Mouse (Mus musculus) limb, embryonic 13.5 days (tissue): ENCODE measurements around the gene Dhx40. TPM values are rescaled to one million over a fixed set of nuclear protein-coding genes. Genes with fewer than 3 reads are reported as not detected.
A peak's percentile ranks its signal among the peaks of the same experiment; 100 is the strongest.

ENCODE experiments used
- ATAC-seq: fragments of 200-750 bp; cut with Nextera tagmentation; 2 replicates; pipeline ENCODE4 v1.8.0; 2017; ENCODE audit warnings: low read depth, moderate number of reproducible peaks, moderate TSS enrichment; ENCODE audit not compliant: low FRiP score
- H3K27ac ChIP-seq: fragments of 300-500 bp; sonication (generic); 2 replicates; pipeline ENCODE4 v1.5.1; 2015; ENCODE audit warnings: inconsistent platforms, mild to moderate bottlenecking, moderate library complexity
- H3K27me3 ChIP-seq: fragments of 300-500 bp; sonication (generic); 2 replicates; pipeline ENCODE4 v1.6.1; 2015; ENCODE audit warnings: mild to moderate bottlenecking, inconsistent platforms
- H3K36me3 ChIP-seq: fragments of 300-500 bp; sonication (generic); 2 replicates; pipeline ENCODE4 v1.6.1; 2015; ENCODE audit warnings: inconsistent platforms, mild to moderate bottlenecking, moderate library complexity
- H3K4me1 ChIP-seq: fragments of 300-500 bp; sonication (generic); 2 replicates; pipeline ENCODE4 v1.6.1; 2015; ENCODE audit warnings: inconsistent platforms
- H3K4me2 ChIP-seq: fragments of 300-500 bp; sonication (generic); replicated peaks from 2 replicates; pipeline ENCODE4 v1.6.1; 2015; ENCODE audit warnings: inconsistent platforms, mild to moderate bottlenecking, moderate library complexity
- H3K4me3 ChIP-seq: fragments of 300-500 bp; sonication (generic); 2 replicates; pipeline ENCODE4 v1.5.1; 2015; ENCODE audit warnings: moderate library complexity, mild to moderate bottlenecking, inconsistent platforms
- H3K9ac ChIP-seq: fragments of 300-500 bp; sonication (generic); 2 replicates; pipeline ENCODE4 v1.6.1; 2015; ENCODE audit warnings: mild to moderate bottlenecking, inconsistent platforms
- H3K9me3 ChIP-seq: fragments of 300-500 bp; sonication (generic); 2 replicates; pipeline ENCODE4 v1.6.1; 2016; ENCODE audit warnings: inconsistent platforms
- WGBS: fragments of 180-500 bp; shearing (Covaris S2); methylation state at CpG from one replicate; pipeline ENCODE4 v1.1.7; 2015; 5-methylcytosine and 5-hydroxymethylcytosine counted together
- polyA plus RNA-seq: library from polyadenylated mRNA; unstranded; fragments of >200 nt; fragmentation: Nextera tagmentation; extraction: Ambion mirVana; gene quantifications from 2 replicates; pipeline ENCODE4 v1.2.1, GENCODE M21; 2015

The Dhx40 gene
- polyA plus RNA-seq, result 30.0 and 30.2 TPM in 2 replicates

DNA sequence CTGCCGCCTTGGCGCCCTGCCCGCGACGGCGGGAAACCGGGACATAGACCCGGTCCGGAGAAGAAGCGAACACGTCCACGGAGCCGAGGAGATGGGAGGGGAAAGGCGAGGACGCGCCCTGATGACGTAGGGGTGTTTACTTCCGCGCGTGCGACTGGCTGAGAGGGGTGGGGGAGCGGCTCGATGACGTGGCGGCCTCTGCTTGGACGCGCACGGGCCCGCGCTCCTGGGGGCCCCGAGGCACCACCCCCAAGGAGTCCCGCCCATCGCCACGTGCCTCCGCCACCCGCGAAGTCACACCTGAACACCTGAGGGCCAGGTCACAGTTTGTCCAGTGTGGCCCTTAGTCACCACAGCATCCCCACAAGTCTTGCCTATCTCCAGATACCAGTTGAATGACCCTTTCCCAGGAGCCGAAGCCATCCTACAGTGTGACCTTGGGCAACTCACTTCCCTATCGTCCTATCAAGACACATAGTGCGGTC, at the start of gene Dhx40:
TSS of gene Dhx40 (minus strand) at position 242 of the 485 bp plus-strand sequence.
- Histone ChIP-seq H3K4me1 (no peaks in the 10 kb centered on the region; the same call in 1 of the 2 replicates), H3K4me2 (peak within 1 kb of the TSS; percentile 69), H3K9me3 (no peaks in the 10 kb centered on the region), H3K4me3 (peak within 1 kb of the TSS; percentile 95), H3K27me3 (no peaks in the 10 kb centered on the region), H3K27ac (peak within 1 kb of the TSS; percentile 82), H3K36me3 (peaks cover 17% of the 10 kb centered on the region), H3K9ac (peak within 1 kb of the TSS; percentile 76)
- WGBS, result 6% methylated on average over 40 of the region's 40 CpGs
- peak; percentile 96 for ATAC-seq

DNA sequence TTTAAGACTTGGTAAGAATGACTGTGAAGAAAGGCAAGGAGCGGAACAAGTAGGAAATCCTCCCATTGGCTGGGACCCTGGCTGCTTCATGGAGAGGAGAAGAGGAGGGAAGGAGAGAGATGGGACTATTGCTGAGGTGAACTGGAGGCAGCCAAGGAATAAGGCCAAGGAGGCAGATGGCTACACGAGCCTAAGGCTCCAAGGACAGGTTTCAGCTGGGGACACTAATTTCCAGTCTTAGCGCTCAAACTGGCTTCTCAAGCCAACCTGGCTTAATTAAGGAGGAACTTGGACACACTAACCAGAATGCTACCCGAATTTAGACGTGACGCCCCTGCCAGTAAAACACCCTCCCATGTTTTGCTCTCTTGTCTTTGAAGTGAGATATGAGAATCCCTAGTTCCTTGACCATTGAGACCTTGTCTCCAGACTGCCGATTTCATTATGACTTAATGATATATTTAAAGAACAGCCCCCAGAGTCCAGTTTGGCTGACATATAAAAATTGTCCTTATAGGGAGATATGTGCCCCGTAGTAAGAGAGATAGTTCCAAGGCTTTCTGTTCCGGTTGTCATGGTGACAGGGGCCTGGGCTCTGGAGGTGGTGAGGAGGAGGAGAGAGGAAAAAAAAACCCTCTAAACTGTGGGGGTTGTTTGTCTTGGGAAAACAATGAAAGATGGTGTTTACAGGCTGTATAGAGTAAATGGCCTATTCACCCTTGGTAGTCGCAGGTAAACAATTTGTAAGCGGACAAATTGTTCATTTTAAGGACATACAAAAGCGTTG, 48.3 kb upstream of the Dhx40 start:
- H3K27ac ChIP-seq, result no peak overlapping the region
- no peak for ATAC-seq
- H3K9me3 ChIP-seq, result no peaks in the 10 kb centered on the region
- H3K4me1 ChIP-seq, result peaks cover 18% of the 10 kb centered on the region
- 81% methylated on average over 12 of the region's 12 CpGs for WGBS
- no peak overlapping the region for H3K9ac ChIP-seq
- H3K27me3 ChIP-seq, result no peaks in the 10 kb centered on the region
- no peak overlapping the region for H3K4me2 ChIP-seq
- no peak overlapping the region for H3K4me3 ChIP-seq
- no peaks in the 10 kb centered on the region for H3K36me3 ChIP-seq

DNA sequence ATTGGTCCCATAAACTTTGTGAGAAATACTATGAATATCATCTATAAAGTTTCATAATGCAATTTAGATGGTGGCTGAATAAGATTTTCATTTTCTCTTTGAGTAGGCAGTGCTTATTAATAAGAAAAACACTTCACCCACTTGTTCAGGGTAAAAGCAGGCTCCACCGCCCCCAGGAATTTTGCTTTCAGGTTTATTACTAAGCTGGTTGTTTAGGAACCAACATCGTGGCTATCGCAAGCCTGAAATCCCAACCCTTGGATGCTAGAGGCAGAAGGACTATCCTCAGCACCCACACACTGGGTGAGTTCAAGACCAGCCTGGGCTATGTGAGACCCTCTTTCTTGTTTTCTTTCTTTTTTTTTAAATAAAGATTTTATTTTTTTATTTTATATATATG, 45.5 kb upstream of the Dhx40 start:
- H3K27ac ChIP-seq, result no peak overlapping the region
- H3K4me1 ChIP-seq, result peaks cover 18% of the 10 kb centered on the region
- no peak overlapping the region for H3K9ac ChIP-seq
- no peaks in the 10 kb centered on the region for H3K36me3 ChIP-seq
- no peaks in the 10 kb centered on the region for H3K27me3 ChIP-seq
- 35% methylated on average over 3 of the region's 3 CpGs for WGBS
- no peaks in the 10 kb centered on the region for H3K9me3 ChIP-seq
- H3K4me2 ChIP-seq, result peak overlapping the region; percentile 14; the same call in 1 of the 2 replicates
- no peak overlapping the region for H3K4me3 ChIP-seq
- ATAC-seq, result no peak

DNA sequence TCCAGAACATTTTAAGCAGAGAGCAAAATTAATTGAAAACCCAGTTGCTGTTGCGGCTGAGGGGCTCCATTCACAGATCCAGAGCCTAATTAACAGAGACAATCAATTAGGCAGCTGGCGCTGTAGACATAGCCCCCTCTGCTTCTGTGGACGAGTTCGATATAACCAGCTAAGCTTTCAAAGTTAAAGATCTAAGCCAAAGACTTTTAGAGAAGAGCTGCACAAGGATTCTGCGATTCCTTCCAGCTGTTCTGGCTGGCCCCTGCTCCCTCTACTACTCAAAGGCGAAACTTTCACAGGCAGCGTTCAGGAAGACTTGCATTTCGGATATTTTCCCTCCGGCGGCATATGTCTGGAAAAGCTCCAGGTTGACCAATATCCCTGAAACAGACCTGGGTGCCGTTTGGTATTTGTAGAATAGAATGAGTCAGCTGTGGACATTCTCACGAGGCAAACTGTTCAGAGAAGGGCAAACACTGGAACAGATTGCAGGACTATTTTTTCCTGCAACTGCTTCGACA, 45.0 kb upstream of the Dhx40 start:
- WGBS, result 22% methylated on average over 13 of the region's 13 CpGs
- Histone ChIP-seq H3K9ac (no peak overlapping the region), H3K4me2 (peak overlapping the region; percentile 51), H3K27ac (peak overlapping the region; percentile 56; the same call in 1 of the 2 replicates), H3K27me3 (no peaks in the 10 kb centered on the region), H3K36me3 (no peaks in the 10 kb centered on the region), H3K4me1 (peaks cover 18% of the 10 kb centered on the region), H3K4me3 (peak overlapping the region; percentile 1; the same call in 1 of the 2 replicates), H3K9me3 (no peaks in the 10 kb centered on the region)
- ATAC-seq, result no peak

DNA sequence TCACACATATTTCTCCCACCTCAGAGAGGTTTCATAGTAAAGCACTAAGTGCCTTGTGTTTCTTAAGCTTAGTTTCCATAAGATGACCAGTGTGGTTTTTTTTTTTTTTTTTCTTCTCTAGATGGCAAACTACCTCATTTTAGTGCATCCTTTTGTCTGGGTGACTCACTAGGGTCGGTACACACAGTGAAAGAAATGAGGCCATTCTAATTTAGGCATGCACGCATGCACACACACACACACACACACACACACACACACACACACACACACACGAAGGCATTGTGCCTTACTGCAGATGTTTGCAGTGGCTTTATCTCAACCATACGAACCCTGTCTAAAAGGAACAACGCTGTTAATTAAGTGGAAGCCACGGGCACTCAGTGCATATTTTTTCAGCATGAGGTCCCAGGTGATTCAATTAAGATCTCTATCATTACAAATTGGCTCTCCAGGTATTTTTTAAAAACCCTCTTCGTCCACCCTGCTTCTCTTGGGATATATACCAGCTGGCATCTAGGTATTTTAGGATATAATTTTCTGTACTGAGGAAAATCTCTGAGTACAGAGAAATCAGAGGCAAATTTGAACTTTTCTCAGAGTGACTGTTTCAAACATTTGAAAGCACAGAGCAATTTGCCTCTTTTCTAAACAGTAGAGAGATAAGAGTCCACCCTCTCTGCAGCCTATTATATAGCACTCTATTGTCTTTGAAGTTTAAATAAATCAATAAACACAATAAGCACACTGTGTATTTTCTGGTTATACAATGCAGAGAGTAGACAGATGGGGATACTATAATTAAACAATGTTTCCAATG, 44.4 kb upstream of the Dhx40 start:
- Histone ChIP-seq H3K4me2 (peak overlapping the region; percentile 51), H3K4me3 (no peak overlapping the region), H3K27me3 (no peaks in the 10 kb centered on the region), H3K4me1 (peaks cover 18% of the 10 kb centered on the region), H3K9me3 (no peaks in the 10 kb centered on the region), H3K27ac (no peak overlapping the region; the same call in 1 of the 2 replicates), H3K9ac (no peak overlapping the region), H3K36me3 (no peaks in the 10 kb centered on the region)
- no peak for ATAC-seq
- WGBS, result 32% methylated on average over 7 of the region's 7 CpGs

DNA sequence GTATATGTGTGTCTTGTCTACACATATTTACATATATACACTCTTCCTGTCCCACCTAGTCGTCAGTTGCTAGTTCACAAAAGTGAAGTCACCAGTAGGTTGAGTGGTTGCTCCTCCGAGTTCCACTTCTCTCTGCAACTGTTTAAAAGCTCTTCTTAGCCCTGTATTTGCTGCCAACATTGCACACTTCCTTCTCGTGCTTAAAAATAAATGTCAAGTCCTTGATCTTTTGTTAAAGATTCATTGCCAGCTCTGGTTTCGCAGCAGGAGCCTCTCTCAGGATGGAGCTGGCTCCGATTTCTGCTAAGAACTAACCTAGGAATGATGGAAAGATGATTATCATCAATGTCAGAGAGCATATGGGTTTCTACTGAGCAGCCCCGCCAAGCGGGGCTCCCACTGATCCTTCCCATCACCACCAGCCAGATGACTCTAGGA, 43.7 kb upstream of the Dhx40 start:
- WGBS, result 50% methylated on average over 7 of the region's 7 CpGs
- Histone ChIP-seq H3K4me3 (no peak overlapping the region), H3K27me3 (no peaks in the 10 kb centered on the region), H3K9ac (no peak overlapping the region), H3K9me3 (no peaks in the 10 kb centered on the region), H3K4me1 (peaks cover 18% of the 10 kb centered on the region), H3K4me2 (no peak overlapping the region), H3K27ac (no peak overlapping the region), H3K36me3 (no peaks in the 10 kb centered on the region)
- ATAC-seq, result no peak

DNA sequence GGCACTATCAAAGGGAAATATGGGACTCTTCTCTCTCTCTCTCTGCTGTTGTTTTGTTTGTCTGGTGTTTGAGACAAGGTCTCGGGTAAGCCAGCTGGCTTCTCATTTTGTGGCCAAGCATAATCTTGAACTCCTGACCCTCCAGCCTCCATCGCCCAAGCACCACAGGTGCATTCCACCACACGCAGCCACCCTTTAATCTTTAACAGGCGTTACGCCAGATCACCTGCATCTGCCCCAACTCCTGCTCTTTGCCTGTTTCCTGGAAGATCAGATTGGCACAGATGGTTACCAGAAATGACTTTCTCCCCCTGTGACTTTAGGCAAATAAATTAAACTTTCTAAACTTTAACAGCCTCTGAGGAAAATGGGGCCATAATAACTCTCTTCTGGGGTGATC, 36.3 kb upstream of the Dhx40 start:
- Histone ChIP-seq H3K36me3 (no peaks in the 10 kb centered on the region), H3K4me2 (no peak overlapping the region), H3K9me3 (no peaks in the 10 kb centered on the region), H3K27ac (no peak overlapping the region), H3K9ac (no peak overlapping the region), H3K4me1 (peaks cover 12% of the 10 kb centered on the region), H3K4me3 (no peak overlapping the region), H3K27me3 (no peaks in the 10 kb centered on the region)
- 44% methylated on average over 5 of the region's 5 CpGs for WGBS
- no peak for ATAC-seq

DNA sequence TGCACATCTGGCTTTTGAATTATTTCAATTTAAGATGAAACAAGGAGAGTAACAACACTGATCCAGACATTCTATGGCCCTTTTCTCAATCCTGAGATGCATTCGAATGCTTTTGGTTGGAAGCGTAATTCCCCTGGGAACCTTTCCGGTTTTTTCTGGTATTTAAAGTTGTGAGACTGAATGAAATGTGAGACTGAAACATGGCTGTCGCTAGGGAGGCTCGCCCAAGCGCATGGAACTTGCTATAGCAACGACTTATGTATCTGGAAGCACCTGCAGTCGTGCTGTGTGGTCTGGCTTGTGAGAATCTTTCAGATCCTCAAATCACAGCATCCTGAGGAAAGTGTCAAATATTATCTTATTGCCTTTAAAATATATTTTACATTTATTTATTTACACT, 33.7 kb upstream of the Dhx40 start:
- Histone ChIP-seq H3K4me2 (no peak overlapping the region), H3K9ac (no peak overlapping the region), H3K4me1 (peaks cover 12% of the 10 kb centered on the region), H3K36me3 (no peaks in the 10 kb centered on the region), H3K27me3 (no peaks in the 10 kb centered on the region), H3K4me3 (no peak overlapping the region), H3K27ac (no peak overlapping the region), H3K9me3 (no peaks in the 10 kb centered on the region)
- no peak for ATAC-seq
- 65% methylated on average over 8 of the region's 8 CpGs for WGBS

DNA sequence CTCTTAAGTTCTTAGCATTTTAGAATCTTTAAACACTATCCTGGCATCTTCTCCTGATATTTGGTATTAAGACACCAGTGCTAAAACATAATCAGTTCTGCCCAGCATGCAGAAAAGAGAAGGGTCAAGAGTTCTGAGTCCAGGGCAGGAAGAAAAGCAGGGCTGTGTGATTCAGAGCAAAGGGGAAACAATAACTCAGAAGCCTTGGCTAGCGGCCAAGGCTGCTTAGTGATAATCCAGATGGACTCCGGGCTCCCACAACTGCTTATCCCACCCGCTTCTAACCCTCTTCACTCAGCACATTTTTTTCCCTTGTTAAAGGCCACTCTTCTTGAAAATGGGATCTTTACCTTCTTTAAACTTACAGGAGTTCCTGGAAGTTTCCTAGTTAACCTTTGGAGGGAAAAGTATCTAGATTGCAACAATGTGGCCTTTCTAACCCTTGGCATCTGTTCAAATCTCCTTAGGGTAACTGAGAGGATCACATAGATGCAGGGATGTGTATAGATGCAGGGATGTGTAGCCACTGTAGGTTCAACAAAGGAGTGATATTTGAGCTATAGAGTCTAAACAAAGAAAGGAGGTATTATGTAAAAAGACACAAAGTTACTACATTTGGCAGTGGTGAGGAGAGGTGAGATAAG, 33.1 kb upstream of the Dhx40 start:
- 11% methylated on average over 3 of the region's 3 CpGs for WGBS
- no peaks in the 10 kb centered on the region for H3K27me3 ChIP-seq
- no peaks in the 10 kb centered on the region for H3K9me3 ChIP-seq
- no peak for ATAC-seq
- H3K4me2 ChIP-seq, result no peak overlapping the region
- H3K27ac ChIP-seq, result no peak overlapping the region; the same call in 1 of the 2 replicates
- H3K4me1 ChIP-seq, result peaks cover 12% of the 10 kb centered on the region
- no peaks in the 10 kb centered on the region for H3K36me3 ChIP-seq
- no peak overlapping the region for H3K9ac ChIP-seq
- no peak overlapping the region for H3K4me3 ChIP-seq

DNA sequence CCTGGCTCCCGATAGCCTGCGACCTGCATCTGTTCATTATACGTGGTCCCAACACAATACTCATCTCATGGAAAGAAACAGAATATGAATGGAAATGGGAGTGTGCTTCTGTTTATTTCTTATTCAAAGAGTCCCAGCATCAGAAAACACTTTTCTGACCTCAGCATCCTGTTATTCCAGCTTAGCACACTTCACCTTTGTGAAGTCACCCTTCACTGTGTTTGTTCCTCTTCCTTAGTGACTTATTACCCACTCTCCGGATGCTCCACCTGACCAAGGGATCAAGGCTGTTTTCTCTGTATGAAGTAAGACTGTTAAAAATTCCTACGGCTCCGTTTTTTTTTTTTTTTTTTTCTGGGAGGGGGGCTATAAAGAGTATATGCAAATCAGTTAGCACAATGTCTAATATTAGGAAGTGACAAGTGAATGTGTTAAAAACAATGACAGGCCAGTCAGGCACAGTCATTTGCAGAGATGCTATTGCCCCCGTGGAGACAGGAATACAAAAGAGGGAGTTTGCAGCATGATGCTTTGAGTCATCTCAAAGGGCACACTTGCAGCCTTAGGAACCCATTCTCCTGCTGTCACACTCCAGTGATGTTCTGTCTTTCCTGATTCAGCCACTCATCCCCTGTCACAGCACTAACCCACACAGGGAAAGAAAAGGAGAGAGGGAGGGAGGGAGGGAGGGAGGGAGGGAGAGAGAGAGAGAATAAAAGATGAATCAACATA, 32.3 kb upstream of the Dhx40 start:
- ATAC-seq, result no peak
- Histone ChIP-seq H3K27ac (no peak overlapping the region), H3K9me3 (no peaks in the 10 kb centered on the region), H3K27me3 (no peaks in the 10 kb centered on the region), H3K36me3 (no peaks in the 10 kb centered on the region), H3K4me2 (no peak overlapping the region), H3K4me3 (no peak overlapping the region), H3K4me1 (peaks cover 12% of the 10 kb centered on the region), H3K9ac (no peak overlapping the region)
- 69% methylated on average over 7 of the region's 7 CpGs for whole genome bisulfite sequencing

DNA sequence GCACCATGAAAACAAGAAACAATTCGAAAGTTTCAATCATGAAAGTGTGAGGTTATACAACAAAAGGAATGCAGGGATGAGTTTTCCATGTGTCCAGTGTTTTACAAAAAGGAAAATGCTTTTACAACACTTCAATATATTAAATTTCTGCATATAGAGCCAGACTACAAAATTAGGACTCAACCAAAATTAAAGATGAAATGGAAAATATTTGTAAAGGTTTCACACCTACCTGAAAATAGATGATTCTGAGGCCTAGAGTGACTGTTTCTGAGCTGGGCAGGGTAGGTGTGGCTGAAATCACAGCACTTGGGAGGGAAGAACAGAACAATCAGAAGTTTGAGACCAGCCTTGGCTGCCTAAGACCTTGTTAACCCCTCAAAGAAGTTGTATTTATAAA, 31.2 kb upstream of the Dhx40 start:
- H3K36me3 ChIP-seq, result no peaks in the 10 kb centered on the region
- H3K27me3 ChIP-seq, result no peaks in the 10 kb centered on the region
- H3K9me3 ChIP-seq, result no peaks in the 10 kb centered on the region
- no peak overlapping the region for H3K4me3 ChIP-seq
- H3K4me1 ChIP-seq, result peaks cover 10% of the 10 kb centered on the region
- no peak overlapping the region for H3K9ac ChIP-seq
- H3K4me2 ChIP-seq, result no peak overlapping the region
- 68% methylated on average over 1 of the region's 1 CpGs for WGBS
- no peak for ATAC-seq
- H3K27ac ChIP-seq, result no peak overlapping the region
